Mouse (Mus musculus): ENCODE measurements around the gene Zfp423. TPM values are rescaled to one million over a fixed set of nuclear protein-coding genes. Genes with fewer than 3 reads are reported as not detected.

Zfp423 gene
- total and polyA plus RNA-seq, 3 experiments: not detected

DNA sequence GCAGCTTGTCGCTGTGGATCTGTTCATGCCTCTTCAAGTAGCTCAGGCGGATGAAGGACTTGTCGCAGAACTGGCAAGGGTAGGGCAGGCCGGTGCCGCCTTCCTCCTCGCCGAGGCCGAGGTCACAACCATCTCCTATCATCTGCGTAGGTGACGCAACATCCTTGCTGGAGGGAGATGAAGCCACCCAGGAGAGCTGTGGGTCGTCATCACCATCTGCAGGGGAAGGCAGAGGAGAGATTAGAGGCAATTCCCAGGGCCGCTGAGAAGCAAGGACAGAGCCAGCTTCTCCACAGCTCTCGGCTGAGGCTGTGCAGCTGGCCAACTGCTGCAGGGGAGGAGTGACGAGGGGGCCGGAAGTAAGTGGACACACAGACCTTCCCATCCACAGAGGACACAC lies 176.2 kb downstream of the Zfp423 start:
- H3K27me3 ChIP-seq (ENCODE audit: control insufficient read depth in 1 of 2, insufficient read depth in 2 of 2, low read length in 2 of 2): no peaks in the 10 kb centered on the region
- H3K4me1 ChIP-seq (ENCODE audit: control insufficient read depth in 1 of 2, insufficient read depth in 2 of 2, low read length in 2 of 2): no peaks in the 10 kb centered on the region
- TF ChIP-seq KAT2A (conservative IDR thresholded peaks at IDR 0.05; ENCODE audit: low read depth, low read length): no peak
- no peak for TF ChIP-seq MAX (IDR thresholded peaks at IDR 0.05; ENCODE audit: low read length)
- no peak for TF ChIP-seq RCOR1 (IDR thresholded peaks at IDR 0.05; ENCODE audit: low read depth, low read length)
- no peak for TF ChIP-seq GABPA (IDR thresholded peaks at IDR 0.05; ENCODE audit: low read depth, low read length)
- H3K36me3 ChIP-seq (ENCODE audit: control insufficient read depth in 1 of 2, insufficient read depth in 2 of 2, low read length in 2 of 2): no peaks in the 10 kb centered on the region
- H3K79me2 ChIP-seq (ENCODE audit: control insufficient read depth, insufficient read depth, low read length, poor library complexity): no peaks in the 10 kb centered on the region
- no peak for DNase-seq (ENCODE audit: low read depth, low spot score)
- no peaks in the 10 kb centered on the region for H3K9me3 ChIP-seq (replicated peaks; ENCODE audit: insufficient read depth, low read length)
- H3K27ac ChIP-seq (ENCODE audit: control insufficient read depth, low read depth, low read length): no peak overlapping the region
- H3K9ac ChIP-seq (ENCODE audit: control insufficient read depth, low read depth, low read length, poor library complexity, severe bottlenecking): no peak overlapping the region
- no peak overlapping the region for H3K4me3 ChIP-seq (ENCODE audit: control insufficient read depth in 1 of 2, insufficient read depth in 1 of 2, low read depth in 2 of 2, low read length in 2 of 2)

DNA sequence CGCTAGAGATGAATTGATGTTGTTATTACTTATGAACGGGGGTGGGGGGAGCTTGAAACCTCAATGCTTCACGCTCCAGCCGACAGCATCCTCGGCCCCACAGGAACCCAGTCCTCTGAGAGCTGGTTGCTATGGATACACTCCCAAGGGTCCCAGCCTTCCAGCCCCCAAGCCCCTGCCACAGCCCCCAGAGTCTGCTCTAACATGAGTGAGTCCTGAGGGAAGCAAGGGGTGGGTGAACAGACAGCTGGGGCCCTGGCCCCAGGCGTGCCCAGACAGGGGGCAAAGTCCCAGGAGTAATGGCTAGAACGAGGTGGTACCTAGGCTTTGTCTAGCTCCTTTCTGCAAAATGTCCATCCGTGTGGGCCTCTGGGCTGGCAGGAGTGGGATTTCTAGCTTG lies 181.8 kb downstream of the Zfp423 start:
- Histone ChIP-seq H3K27ac (ENCODE audit: control insufficient read depth, low read depth, low read length) (no peak overlapping the region), H3K9me3 (replicated peaks; ENCODE audit: insufficient read depth, low read length) (no peaks in the 10 kb centered on the region), H3K4me1 (ENCODE audit: control insufficient read depth in 1 of 2, insufficient read depth in 2 of 2, low read length in 2 of 2) (no peaks in the 10 kb centered on the region), H3K9ac (ENCODE audit: control insufficient read depth, low read depth, low read length, poor library complexity, severe bottlenecking) (no peak overlapping the region), H3K79me2 (ENCODE audit: control insufficient read depth, insufficient read depth, low read length, poor library complexity) (no peaks in the 10 kb centered on the region), H3K4me3 (ENCODE audit: control insufficient read depth in 1 of 2, insufficient read depth in 1 of 2, low read depth in 2 of 2, low read length in 2 of 2) (no peak overlapping the region), H3K36me3 (ENCODE audit: control insufficient read depth in 1 of 2, insufficient read depth in 2 of 2, low read length in 2 of 2) (no peaks in the 10 kb centered on the region), H3K27me3 (ENCODE audit: control insufficient read depth in 1 of 2, insufficient read depth in 2 of 2, low read length in 2 of 2) (no peaks in the 10 kb centered on the region)
- DNase-seq (ENCODE audit: low read depth, low spot score): no peak
- TF ChIP-seq MXI1 (IDR thresholded peaks at IDR 0.05; ENCODE audit: low read depth, low read length) (no peak), ELF1 (IDR thresholded peaks at IDR 0.05; ENCODE audit: low read depth, low read length) (no peak), MAFK (IDR thresholded peaks at IDR 0.05; ENCODE audit: borderline replicate concordance, low read depth, low read length) (no peak)

DNA sequence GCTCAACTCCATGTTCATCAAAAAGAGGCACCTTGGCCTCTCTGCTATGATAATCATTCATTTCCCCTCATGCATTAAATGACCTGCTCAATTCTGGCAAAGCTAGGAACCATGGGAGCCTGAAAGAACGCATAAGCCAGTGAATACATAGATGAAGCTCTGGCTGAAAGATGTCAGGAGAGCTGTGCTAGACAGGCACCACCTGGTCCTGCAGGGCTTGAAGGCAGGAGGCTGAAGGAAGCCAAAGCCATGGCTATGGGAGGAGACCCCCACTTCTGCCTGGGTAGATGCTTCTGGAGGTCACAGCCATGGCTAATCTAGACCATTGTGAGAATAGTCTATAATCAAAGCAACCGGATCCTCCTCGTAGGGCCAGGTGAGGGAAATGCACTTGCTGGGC lies 183.5 kb downstream of the Zfp423 start:
- Histone ChIP-seq H3K36me3 (ENCODE audit: control insufficient read depth in 1 of 2, insufficient read depth in 2 of 2, low read length in 2 of 2) (no peaks in the 10 kb centered on the region), H3K9ac (ENCODE audit: control insufficient read depth, low read depth, low read length, poor library complexity, severe bottlenecking) (no peak overlapping the region), H3K4me1 (ENCODE audit: control insufficient read depth in 1 of 2, insufficient read depth in 2 of 2, low read length in 2 of 2) (no peaks in the 10 kb centered on the region), H3K9me3 (replicated peaks; ENCODE audit: insufficient read depth, low read length) (no peaks in the 10 kb centered on the region), H3K4me3 (ENCODE audit: control insufficient read depth in 1 of 2, insufficient read depth in 1 of 2, low read depth in 2 of 2, low read length in 2 of 2) (no peak overlapping the region), H3K27me3 (ENCODE audit: control insufficient read depth in 1 of 2, insufficient read depth in 2 of 2, low read length in 2 of 2) (no peaks in the 10 kb centered on the region), H3K27ac (ENCODE audit: control insufficient read depth, low read depth, low read length) (no peak overlapping the region), H3K79me2 (ENCODE audit: control insufficient read depth, insufficient read depth, low read length, poor library complexity) (no peaks in the 10 kb centered on the region)
- DNase-seq (ENCODE audit: low read depth, low spot score): no peak
- no peak for TF ChIP-seq UBTF (IDR thresholded peaks at IDR 0.05; ENCODE audit: borderline replicate concordance, insufficient read depth, low read depth, low read length)
- TF ChIP-seq ZNF384 (IDR thresholded peaks at IDR 0.05; ENCODE audit: low read depth, low read length): no peak
- no peak for TF ChIP-seq USF1 (IDR thresholded peaks at IDR 0.05; ENCODE audit: low read depth, low read length)
- TF ChIP-seq KAT2A (conservative IDR thresholded peaks at IDR 0.05; ENCODE audit: low read depth, low read length): no peak
- TF ChIP-seq ETS1 (IDR thresholded peaks at IDR 0.05; ENCODE audit: low read depth, low read length): no peak
- TF ChIP-seq ELF1 (IDR thresholded peaks at IDR 0.05; ENCODE audit: low read depth, low read length): no peak
- no peak for TF ChIP-seq MYB (IDR thresholded peaks at IDR 0.05; ENCODE audit: low read depth, low read length)
- no peak for TF ChIP-seq E2F4 (IDR thresholded peaks at IDR 0.05; ENCODE audit: borderline replicate concordance, low read depth, low read length)
